Mouse (Mus musculus) stomach, postnatal 0 days (tissue): ENCODE measurements around the gene Myh7.

Experiments
- CTCF ChIP-seq: IDR thresholded peaks from 2 replicates; pipeline ENCODE4 v1.5.1; 2016; ENCODE audit warnings: antibody characterized with exemption, low read depth, mild to moderate bottlenecking, moderate library complexity
- EP300 ChIP-seq: optimal IDR thresholded peaks from 2 replicates; pipeline ENCODE3; 2016; ENCODE audit warnings: antibody characterized with exemption

DNA sequence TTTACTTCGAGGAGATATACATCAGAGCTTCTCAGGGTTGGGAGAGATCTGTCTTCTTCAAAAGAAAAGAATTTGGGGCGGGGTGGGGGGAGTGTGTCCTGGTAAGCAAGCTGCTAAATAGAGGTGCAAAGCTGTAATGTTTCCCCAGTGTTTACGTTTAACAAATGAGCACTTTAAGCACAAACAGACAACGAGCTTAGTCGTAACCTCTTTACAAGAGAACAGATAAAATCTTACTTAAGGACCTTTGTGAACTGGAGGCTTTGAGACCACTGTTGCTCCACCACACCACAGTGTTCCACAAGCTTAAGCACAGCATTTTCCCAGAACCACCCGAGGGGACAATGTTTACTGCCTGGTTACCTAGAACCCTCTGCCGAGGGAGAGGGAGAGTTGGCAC, 67.1 kb downstream of the Myh7 start:
- no peak for TF ChIP-seq EP300
- TF ChIP-seq CTCF = no peak
